Mouse (Mus musculus): Measurements from ENCODE around the gene Gm10799.
"Not testable (repeated sequence)": the region's sequence is repeated elsewhere in the genome, so short reads cannot be mapped to it uniquely, and the experiment has no call there.

Gene Gm10799

GRCm38 (mm10) chr2:104068450-104068849 is at the start of gene Gm10799:
Gene Gm10799, minus strand, starts transcription at chr2:104068550.
- DNase-seq = not testable (repeated sequence)

GRCm38 (mm10) chr2:104117173-104117572 is 48.8 kb upstream of the Gm10799 start:
- not testable (repeated sequence) for DNase-seq

DNA sequence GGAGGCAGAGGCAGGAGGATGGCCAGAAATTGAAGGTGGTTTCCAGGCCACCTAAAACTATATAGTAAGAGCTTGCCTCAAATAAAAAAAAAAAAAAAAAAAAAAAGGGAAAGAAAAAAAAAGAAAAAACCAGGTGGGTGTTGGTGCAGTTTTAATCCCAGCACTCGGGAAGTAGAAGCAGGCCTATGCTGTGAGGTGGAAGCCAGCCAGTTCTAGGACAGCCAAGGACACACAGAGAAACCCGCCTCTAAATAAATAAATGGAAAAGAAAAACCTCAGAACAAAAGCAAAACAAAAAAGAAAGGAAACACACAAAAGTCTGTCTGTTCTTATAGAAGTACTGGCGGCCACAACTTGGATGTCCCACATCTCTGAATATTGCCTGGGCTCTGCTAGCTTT is 46.5 kb upstream of the Gm10799 start:
- DNase-seq = no peak

DNA sequence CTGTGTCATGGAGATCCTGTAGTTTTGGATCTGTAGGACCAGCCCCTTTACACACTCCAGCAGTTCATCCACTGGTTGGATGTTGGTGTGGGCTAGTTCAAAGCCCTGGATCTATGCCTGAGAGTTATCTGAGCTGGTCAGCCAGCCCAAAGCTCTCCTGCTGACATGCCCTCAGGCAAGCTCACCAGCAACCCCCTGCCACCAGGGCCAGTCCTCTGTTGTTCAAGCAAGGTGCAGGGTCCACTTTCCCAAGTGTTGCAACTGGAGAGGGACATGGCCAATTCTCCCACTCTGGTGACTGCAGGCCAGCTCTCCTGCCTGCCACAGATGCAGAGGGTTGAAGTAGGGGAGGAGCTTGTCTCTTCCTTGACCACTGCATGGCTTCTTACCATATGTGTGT is 45.2 kb upstream of the Gm10799 start:
- not testable (repeated sequence) for DNase-seq

DNA sequence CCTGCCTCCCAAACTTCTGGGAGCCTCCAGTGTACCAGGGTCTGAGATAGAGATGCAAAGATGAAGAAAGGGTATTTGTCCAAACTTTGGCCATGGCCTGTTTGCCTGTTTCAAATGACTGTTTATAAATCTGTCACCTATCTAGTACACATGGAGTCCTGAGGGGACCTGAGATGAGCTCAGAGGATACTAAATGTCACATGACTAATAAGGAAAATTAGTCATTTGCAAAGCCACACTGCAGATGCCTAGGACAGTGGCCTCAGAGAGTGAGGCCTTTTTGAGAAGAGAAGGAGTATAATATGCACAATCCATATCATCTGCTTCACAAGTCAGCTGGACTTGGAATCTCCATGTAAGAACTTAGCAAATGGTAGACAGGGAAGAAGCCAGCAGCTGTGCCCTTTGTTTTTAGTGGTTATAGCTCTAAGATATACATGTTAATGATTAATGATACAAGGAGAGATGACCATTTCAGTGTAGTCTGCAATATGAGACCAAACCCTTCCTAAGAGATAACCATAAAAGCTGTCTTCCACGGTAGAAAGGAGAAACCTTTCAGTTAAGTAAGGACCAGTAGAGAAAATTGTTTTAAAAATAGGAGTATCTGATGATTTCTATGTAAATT is 42.9 kb upstream of the Gm10799 start:
- DNase-seq = not testable (repeated sequence)

DNA sequence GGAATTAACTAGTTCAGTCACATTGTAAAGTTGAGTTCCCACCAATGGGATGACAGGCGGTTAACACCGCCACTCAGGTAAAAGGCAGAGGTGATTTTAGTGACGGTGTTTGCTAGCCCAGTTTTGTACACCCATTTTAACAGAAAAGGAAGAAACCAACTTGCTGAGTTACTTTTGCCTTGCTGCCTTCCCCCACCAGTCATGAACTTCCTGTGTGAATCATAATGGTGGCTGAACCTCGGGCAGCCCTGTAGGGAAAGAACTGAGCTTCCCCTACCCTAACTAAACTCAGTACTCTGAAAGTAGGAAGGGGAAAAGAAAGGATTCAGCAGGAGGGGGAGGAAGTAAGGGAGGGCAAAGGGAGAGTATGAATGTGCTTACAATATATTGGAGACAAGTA is 41.7 kb upstream of the Gm10799 start:
- DNase-seq = no peak

DNA sequence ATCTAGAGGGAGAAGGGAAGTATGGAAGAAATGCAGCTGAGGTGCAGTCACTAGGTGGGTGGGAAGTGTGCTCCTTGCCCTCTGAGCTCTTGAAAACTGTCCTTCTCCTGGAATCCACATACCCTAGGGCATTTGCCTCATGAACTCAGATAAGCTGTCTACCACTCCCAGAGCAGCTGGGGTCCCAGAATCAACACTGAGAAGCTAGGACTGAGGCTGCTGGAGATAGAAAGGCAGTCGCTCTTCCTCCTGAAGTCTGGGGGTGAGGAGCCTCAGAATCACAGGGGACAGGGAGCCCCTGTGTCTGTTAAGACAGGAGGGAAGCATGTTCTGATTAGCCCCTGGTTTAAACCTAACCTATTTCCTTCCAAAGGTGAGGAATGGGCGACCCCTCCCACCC is 41.2 kb upstream of the Gm10799 start:
- DNase-seq = no peak

GRCm38 (mm10) chr2:104109021-104109420 is 40.7 kb upstream of the Gm10799 start:
- not testable (repeated sequence) for DNase-seq

- DNase-seq = no peak
These were observed 36.5 kb upstream of the Gm10799 start for GRCm38 (mm10) chr2:104104800-104105199.

DNA sequence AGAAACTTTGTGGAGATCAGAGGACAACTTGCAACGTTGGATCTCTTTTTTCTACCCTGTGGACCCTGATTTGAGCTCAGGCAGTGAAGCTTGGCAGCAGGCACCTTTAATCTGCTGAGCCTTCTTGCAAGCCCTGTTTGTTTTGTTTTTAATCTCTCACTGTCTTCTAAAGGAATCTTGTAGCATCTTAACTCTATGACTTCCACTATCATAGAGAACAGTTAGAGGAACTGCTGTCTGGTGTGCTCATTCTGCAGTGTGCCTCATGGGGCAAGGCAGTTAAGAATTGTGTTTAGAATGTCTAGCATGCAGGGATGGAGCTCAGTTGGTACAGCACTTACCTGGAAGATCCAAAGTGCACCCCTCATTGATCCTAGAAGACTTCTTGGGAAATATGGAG is 31.6 kb upstream of the Gm10799 start:
- no peak for DNase-seq

DNA sequence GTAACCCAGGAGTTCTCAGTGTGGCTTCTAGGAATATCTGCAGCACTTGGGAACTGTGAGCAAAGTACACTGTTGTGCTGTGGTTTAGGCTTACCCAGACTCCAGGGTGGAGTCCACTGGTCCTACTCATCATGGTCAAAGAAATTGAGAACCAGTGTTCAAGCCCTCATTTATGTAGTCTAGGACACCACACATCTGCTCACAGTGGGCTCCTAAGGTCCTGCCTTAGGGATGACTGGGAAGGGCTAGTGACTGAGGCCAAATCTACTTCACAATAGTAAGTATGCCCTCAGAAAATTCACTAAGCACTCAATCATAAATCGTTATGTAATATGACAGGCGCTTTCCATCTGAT is 30.9 kb upstream of the Gm10799 start:
- no peak for DNase-seq

DNA sequence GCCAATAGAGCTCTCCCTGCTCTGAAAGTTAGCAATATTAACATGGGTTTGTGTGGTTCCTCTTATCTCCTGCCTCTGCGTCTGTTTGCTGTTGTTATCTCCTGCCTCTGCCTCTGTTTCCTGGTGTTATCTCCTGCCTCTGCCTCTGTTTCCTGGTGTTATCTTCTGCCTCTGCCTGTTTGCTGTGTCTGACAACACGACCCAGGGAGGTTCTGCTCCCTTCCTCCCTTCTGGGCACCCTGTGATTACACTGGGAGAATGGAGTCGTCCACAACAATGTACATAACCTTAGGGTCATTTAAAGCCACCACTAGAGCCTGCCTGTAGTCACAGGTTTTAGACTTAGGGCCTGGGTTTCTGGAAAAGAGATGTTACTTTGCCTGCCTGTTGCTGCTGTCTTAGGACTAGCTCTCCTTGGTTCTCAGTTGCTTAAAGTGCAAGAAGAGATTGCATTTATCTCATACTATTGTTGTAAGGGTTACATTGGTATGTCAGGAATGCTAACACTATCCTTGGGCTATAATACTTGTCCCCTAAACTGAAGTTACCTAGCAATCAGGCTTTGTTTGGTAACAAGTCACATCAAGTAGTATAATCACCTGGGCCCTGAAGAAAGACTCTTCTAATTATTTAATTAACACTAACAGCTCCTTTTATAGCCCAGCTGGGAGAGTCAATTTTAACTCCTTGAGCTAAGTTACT is 30.3 kb upstream of the Gm10799 start:
- no peak for DNase-seq

GRCm38 (mm10) chr2:104097396-104097795 is 29.0 kb upstream of the Gm10799 start:
- not testable (repeated sequence) for DNase-seq

DNA sequence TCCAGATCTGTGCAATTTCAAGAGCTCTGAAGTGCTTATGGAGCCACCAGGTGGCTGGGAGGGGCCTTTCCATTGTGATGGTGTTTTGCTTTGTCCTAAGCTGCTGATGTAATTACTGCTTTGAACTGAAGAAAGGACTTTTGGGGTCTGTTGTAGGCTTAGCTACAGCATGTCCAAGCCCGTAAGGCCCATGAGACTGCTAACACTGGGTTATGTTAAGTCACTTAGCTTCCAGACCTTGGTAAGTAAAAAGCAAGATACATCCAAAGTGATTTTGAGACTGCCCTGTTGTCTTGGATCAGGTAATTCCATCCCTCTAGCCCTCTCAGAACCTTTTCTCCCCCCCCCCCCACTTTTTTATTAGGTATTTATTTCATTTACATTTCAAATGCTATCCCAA is 28.4 kb upstream of the Gm10799 start:
- DNase-seq = not testable (repeated sequence)

DNA sequence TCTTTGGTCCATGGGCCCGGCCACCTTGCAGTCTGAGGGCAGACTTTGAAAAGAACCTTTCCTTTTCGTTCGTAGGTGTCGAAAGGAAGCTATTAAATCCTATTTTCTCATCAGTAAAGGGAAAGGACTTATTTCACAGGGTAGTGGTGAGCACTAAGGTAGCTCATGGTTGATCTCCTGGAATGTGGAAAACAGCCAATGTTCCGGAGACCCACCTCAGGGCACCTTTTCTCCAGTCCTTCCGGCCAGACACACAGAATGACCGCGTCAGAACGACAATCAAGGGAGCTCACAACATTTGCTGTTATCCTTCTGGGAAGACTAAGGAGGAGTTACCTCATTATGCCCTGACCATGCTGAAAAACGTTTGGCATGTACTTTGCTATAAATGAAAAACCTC is 27.9 kb upstream of the Gm10799 start:
- DNase-seq = no peak

DNA sequence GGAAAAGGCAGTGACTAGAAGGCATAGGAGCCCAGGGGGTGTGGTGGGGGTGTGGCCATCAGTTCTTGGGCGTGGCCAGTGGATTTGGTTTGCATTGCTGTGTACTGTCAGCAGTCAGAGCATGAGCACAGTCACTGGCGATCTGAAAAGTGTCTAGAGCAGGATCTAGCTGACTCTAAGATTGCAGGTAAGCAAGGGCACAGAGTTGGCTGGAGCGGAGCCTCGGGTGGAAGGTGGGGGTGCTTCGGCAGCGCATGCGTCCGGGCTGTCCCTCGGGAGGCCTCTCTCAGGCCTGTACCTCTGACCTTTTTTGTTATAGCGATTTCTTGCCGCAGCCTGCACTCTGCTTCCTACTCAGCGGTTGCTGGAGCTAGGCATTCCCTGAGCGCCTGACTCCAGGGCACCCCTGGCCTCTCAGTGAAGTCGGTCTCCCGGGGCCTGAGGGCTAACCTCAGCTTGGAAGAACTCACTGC is 27.4 kb upstream of the Gm10799 start, which contains the start of gene Cd59a:
Cd59a (plus strand) TSS at position 61 of the 473 bp plus-strand sequence.
- peak; percentile 27 for DNase-seq

DNA sequence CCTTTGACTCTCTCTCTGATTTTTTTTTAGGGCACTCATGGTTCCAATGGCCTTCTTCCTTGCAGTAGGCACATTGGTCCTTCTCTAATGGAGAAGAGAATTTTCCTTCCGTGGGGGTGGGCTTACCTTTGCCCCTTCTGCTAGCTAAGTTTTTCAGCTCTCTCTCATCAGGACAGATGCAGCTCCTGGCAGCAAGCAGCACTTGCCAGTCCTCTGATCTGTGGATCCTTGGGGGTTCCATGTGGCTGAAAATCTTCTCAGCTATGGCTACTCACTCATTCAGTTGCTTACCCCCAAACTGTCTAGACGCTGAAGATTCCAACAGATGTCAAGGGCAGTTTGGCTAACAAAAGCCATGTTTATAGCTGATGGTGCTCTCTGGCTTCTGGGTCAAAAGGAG is 25.0 kb upstream of the Gm10799 start:
- DNase-seq = no peak

- DNase-seq = not testable (repeated sequence)
These were observed 19.2 kb upstream of the Gm10799 start for GRCm38 (mm10) chr2:104087562-104087961.

DNA sequence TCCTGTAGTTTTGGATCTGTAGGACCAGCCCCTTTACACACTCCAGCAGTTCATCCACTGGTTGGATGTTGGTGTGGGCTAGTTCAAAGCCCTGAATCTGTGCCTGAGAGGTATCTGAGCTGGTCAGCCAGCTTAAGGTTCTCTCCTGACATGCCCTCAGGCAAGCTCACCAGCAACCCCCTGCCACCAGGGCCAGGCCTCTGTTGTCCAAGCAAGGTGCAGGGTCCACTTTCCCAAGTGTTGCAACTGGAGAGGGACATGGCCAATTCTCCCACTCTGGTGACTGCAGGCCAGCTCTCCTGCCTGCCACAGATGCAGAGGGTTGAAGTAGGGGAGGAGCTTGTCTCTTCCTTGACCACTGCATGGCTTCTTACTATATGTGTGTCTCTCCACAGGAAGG is 15.7 kb upstream of the Gm10799 start:
- not testable (repeated sequence) for DNase-seq

DNA sequence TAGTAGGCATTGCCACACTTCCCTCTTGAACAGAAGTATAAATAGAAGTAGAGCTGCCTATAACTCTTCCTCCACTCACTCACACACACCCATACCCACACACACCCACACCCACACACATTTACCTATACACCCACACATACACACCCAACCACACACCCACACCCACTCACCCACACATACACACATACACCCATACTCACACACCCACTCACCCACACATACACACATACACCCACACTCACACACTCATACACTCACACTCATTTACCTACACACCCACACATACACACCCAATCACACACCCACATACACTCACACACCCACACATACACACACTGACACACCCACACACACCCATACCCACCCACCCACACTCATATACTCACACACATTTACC is 14.1 kb upstream of the Gm10799 start:
- DNase-seq = no peak

DNA sequence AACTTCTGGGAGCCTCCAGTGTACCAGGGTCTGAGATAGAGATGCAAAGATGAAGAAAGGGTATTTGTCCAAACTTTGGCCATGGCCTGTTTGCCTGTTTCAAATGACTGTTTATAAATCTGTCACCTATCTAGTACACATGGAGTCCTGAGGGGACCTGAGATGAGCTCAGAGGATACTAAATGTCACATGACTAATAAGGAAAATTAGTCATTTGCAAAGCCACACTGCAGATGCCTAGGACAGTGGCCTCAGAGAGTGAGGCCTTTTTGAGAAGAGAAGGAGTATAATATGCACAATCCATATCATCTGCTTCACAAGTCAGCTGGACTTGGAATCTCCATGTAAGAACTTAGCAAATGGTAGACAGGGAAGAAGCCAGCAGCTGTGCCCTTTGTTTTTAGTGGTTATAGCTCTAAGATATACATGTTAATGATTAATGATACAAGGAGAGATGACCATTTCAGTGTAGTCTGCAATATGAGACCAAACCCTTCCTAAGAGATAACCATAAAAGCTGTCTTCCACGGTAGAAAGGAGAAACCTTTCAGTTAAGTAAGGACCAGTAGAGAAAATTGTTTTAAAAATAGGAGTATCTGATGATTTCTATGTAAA is 13.2 kb upstream of the Gm10799 start:
- not testable (repeated sequence) for DNase-seq

GRCm38 (mm10) chr2:104078285-104078684 is 9.9 kb upstream of the Gm10799 start:
- DNase-seq = not testable (repeated sequence)

DNA sequence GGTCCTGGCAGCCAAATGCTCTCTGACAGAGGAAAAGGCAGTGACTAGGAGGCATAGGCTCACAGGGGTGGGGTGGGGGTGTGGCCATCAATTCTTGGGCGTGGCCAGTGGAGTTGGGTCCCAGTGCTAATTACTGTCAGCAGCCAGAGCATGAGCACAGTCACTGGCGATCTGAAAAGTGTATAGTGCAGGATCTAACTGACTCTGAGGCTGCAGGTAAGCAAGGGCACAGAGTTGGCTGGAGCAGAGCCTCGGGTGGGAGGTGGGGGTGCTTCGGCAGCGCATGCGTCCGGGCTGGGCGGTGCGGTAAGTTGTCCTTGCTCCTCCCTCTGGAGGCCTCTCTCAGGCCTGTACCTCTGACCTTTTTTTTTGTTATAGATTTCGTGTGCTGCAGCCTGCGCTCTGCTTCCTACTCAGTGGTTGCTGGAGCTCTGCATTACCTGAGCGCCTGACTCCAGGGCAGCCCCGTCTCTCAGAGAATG is 1.4 kb upstream of the Gm10799 start, which contains the start of gene Cd59b:
Cd59b (plus strand) TSS at position 146 of the 482 bp plus-strand sequence.
- DNase-seq = no peak

- not testable (repeated sequence) for DNase-seq
These were observed 2.8 kb downstream of the Gm10799 start, which contains the start of gene Gm10912 for GRCm38 (mm10) chr2:104065526-104065925. Gene Gm10912, plus strand, starts transcription at chr2:104065826.

All from right cerebral cortex, postnatal 4 days (tissue).